Mouse (Mus musculus) C2C12 (cell line): ENCODE measurements at regions not wholly inside any gene's neighbourhood (a gene's known extent, or its start where the extent isn't known, plus 50 kb on each side); places are given as distances from the start of the nearest gene placed in this dataset.

Experiments
- CEBPB ChIP-seq: IDR thresholded peaks from one replicate; pipeline ENCODE4 v1.6.1; 2011; ENCODE audit warnings: low read depth, mild to moderate bottlenecking, control low read depth, moderate library complexity
- CTCF ChIP-seq: IDR thresholded peaks from one replicate; pipeline ENCODE4 v1.5.1; 2011; ENCODE audit not compliant: control insufficient read depth, insufficient read depth, insufficient read length
- MAX ChIP-seq: IDR thresholded peaks from one replicate; pipeline ENCODE4 v1.6.1; 2011; ENCODE audit warnings: mild to moderate bottlenecking, control low read depth
- MYOG ChIP-seq: IDR thresholded peaks from one replicate; pipeline ENCODE4 v1.6.1; 2011; ENCODE audit not compliant: control insufficient read depth, insufficient read length; ENCODE audit errors: extremely low read depth
- USF1 ChIP-seq: IDR thresholded peaks from one replicate; pipeline ENCODE4 v1.6.1; 2011; ENCODE audit warnings: low read depth, mild to moderate bottlenecking, control low read depth, moderate library complexity

DNA sequence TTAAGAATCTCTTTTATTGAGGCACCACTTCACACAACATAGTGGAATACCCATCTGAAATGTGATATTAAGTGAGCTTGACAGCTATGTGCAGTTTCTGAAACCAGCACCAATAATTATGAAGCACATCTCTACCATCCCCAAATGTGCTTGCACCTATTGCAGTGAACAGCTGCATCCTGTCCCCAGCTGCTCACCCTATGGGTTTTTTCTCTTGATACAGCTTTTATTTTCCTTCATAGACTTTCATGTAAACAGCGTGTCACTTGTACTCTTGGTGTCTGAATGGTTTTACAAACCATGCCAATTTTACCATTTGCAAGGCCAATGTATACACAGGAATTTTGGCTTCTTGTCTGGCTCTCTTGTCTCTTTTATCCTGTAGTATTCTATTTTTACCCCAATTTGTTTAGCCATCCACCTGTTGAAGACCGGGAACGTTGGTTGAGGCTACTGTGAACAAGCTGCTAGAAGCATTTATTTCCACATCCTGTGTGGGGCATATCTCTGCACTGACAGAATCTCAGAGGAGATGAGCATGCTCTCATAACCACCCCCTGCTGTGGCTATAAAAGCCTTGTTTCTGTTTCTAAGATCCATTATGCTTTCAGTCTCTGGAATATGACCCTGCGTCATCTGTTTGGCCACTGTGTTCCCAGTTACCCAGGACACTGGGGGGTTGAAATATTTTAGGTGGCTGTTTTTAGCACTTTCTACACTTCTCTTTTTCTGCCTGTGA is 197.2 kb upstream of the Mmadhc start:
- no peak for TF ChIP-seq CTCF
- TF ChIP-seq MAX, result no peak
- no peak for TF ChIP-seq USF1
- TF ChIP-seq MYOG, result no peak
- TF ChIP-seq CEBPB, result no peak
